Mouse (Mus musculus) cerebellum, adult 2 months (tissue): ENCODE measurements around the gene Fus.

ENCODE experiments used
- CTCF ChIP-seq: fragments of 200-500 bp; IDR thresholded peaks from 2 replicates; pipeline ENCODE4 v1.5.1; 2011; ENCODE audit warnings: low read depth, mild to moderate bottlenecking, control low read depth, low read length, moderate library complexity, borderline replicate concordance; ENCODE audit not compliant: insufficient read depth
- POLR2A ChIP-seq: fragments of 200-500 bp; IDR thresholded peaks from 2 replicates; pipeline ENCODE4 v1.6.1; 2011; ENCODE audit warnings: low read length, control low read depth, borderline replicate concordance; ENCODE audit not compliant: insufficient read depth

DNA sequence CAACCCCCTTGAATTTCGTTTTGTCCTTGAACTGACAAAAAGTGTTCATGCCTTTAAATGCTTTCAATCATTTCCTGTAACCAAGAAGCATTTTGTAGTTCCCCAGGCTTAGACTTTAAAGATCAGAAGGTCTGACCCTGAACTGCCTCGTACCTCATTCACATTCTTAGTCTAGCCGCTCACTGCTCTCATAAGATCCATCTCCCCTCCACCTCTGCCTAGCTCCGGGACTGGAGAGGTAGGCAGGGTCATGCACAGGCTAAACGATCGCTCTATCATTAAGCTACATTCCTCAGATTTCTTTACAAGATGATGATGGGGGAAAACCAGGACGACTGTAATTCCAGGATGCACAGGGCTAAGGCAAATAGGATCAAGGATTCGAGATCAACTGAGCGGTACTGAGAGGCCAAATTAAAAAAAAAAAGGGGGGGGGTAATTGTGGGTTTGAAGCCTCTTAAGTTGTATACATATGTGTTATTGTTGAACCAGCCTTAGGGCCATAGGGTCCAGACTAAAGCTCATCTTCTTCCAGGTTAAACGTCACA, 812 bp upstream of the Fus start:
- TF ChIP-seq CTCF, result no peak
- TF ChIP-seq POLR2A, result no peak
